Mouse (Mus musculus): ENCODE measurements around the gene Kcnn4.

DNA sequence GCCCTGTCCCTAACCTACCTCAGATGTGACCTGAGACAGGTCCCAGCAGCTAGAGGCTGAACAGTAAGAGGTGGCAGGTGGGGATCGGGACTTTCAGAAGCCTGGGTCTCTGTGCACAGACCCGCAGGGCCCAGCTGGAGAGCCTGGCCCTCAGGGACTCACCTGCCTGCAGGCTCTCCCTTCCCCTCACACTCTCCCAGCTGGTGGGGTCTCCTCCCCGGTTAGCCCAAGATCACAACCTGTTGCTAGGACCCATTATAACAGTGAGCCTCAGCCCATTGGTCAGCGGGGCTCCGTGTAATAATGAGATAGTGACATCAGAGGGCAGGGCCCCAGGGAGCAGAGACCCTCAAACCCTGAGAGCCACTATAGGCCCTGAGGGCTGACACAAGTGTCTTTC is 65.2 kb downstream of the Kcnn4 start:
- TF ChIP-seq CTCF (IDR thresholded peaks at IDR 0.05; ENCODE audit: insufficient read depth, low read depth, low read length) = no peak
- no peak for TF ChIP-seq POLR2A (IDR thresholded peaks at IDR 0.05; ENCODE audit: insufficient read depth, low read depth, low read length)
